Mouse (Mus musculus): ENCODE data around the gene Hba-a1.

DNA sequence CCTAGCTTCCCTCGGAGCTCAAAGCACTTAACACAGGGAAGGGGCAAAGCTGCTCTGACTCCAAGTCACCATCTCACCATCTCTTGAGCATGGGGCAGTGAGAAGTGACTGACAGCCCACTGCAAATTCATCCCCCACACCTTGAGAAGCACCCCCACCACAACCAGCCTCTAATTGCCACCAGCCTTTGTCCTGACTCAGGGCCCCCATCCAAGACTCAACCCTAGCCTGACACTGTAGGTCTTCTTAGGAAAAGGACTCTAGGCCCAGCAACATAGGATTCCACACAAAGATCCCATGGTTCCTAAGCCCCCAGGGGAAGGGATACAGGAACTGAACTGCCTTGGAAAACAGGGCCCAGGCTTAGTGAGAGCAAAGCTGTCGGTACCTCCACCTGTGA, 47.2 kb upstream of the Hba-a1 start:
- no peak for TF ChIP-seq CTCF (IDR thresholded peaks at IDR 0.05; ENCODE audit: borderline replicate concordance, insufficient read depth, low read depth, low read length)
- TF ChIP-seq POLR2A (IDR thresholded peaks at IDR 0.05; ENCODE audit: borderline replicate concordance, insufficient read depth, low read length), result no peak

Data from cerebellum, adult 2 months (tissue).